8 mouse cellular contexts compared by ENCODE assay signal in genomic region chr7:120634301-120634700, GRCm38 (mm10). TPM values are rescaled to one million over a fixed set of nuclear protein-coding genes. Genes with fewer than 3 reads are reported as not detected.
A peak's percentile ranks its signal among the peaks of the same experiment; 100 is the strongest.
DNase-seq lines count a peak whose midpoint lies in the region; ATAC-seq and TF ChIP-seq lines count a peak whose summit lies in the region.

No protein-coding gene starts in this region.

- TF ChIP-seq CTCF in layer of hippocampus, adult 2 months (conservative IDR thresholded peaks at IDR 0.05), result no peak
- TF ChIP-seq CTCF in lung, postnatal 0 days (IDR thresholded peaks at IDR 0.05), result no peak

- intact Hi-C loops in left cerebral cortex, postnatal 36 days (cut with DNase I), result loop anchor here (10.0 kb wide), 2 partner anchors 190 to 280 kb away; partner anchors contain the start of gene Polr3e

- H3K9me3 ChIP-seq in hindbrain, embryonic 13.5 days, result no peaks in the 10 kb centered on the region
- no peaks in the 10 kb centered on the region for H3K9me3 ChIP-seq in lung, postnatal 0 days (ENCODE audit: low read length)

- peak overlapping the region; percentile 82 for H3K4me3 ChIP-seq in layer of hippocampus, adult 2 months
- peak overlapping the region; percentile 98 for H3K4me3 ChIP-seq in hindbrain, embryonic 13.5 days
- H3K4me3 ChIP-seq in lung, postnatal 0 days (ENCODE audit: low read depth, low read length), result peak overlapping the region; percentile 96

- ATAC-seq in hindbrain, embryonic 13.5 days (ENCODE audit: low FRiP score), result peak; percentile 23
- no peak for ATAC-seq in lung, postnatal 0 days

- no peaks in the 10 kb centered on the region for H3K27me3 ChIP-seq in hindbrain, embryonic 13.5 days
- no peaks in the 10 kb centered on the region for H3K27me3 ChIP-seq in lung, postnatal 0 days (replicated peaks; ENCODE audit: insufficient read depth, low read length)

- peak overlapping the region; percentile 96 for H3K27ac ChIP-seq in layer of hippocampus, adult 2 months
- peak overlapping the region; percentile 95 for H3K27ac ChIP-seq in hindbrain, embryonic 13.5 days
- peak overlapping the region; percentile 96 for H3K27ac ChIP-seq in lung, postnatal 0 days (ENCODE audit: low read length)

- no peak for TF ChIP-seq EP300 in lung, postnatal 0 days (IDR thresholded peaks at IDR 0.05)

- H3K4me1 ChIP-seq in hindbrain, embryonic 13.5 days (replicated peaks), result peaks cover 26% of the 10 kb centered on the region
- H3K4me1 ChIP-seq in lung, postnatal 0 days (ENCODE audit: insufficient read depth, low read depth, low read length), result peaks cover 10% of the 10 kb centered on the region

- H3K36me3 ChIP-seq in hindbrain, embryonic 13.5 days, result peaks cover 15% of the 10 kb centered on the region
- peaks cover under 1% of the 10 kb centered on the region; the same call in 1 of the 2 replicates for H3K36me3 ChIP-seq in lung, postnatal 0 days (ENCODE audit: insufficient read depth, low read length)

- peak overlapping the region; percentile 94 for H3K4me2 ChIP-seq in hindbrain, embryonic 13.5 days
- peak overlapping the region; percentile 86 for H3K4me2 ChIP-seq in lung, postnatal 0 days (replicated peaks; ENCODE audit: low read depth, low read length)

- H3K9ac ChIP-seq in hindbrain, embryonic 13.5 days, result peak overlapping the region; percentile 98
- peak overlapping the region; percentile 92 for H3K9ac ChIP-seq in lung, postnatal 0 days (replicated peaks; ENCODE audit: low read depth)

- no peak for DNase-seq in layer of hippocampus, adult 2 months (ENCODE audit: low spot score in 2 of 2)
- no peak for DNase-seq in layer of hippocampus, adult 18-20 months (ENCODE audit: low spot score in 2 of 2)
- DNase-seq in embryo, embryonic 11 days, result peak; percentile 17
- peak; percentile 50 for DNase-seq in lung, postnatal 0 days (ENCODE audit: low spot score)
- no peak for DNase-seq in urinary bladder, postnatal 36 days (ENCODE audit: low spot score in 2 of 2)
- no peak for DNase-seq in left cerebral cortex, postnatal 36 days (ENCODE audit: low spot score in 2 of 2)
- DNase-seq in right cerebral cortex, postnatal 4 days, result no peak

- WGBS in hindbrain, embryonic 13.5 days, result 7% methylated on average over 9 of the region's 9 CpGs
- WGBS in lung, postnatal 0 days, result 5% methylated on average over 9 of the region's 9 CpGs

RNA-seq across cellular contexts. Expression of gene Uqcrc2, which starts 0.7 kb away (rescaled TPM):
- 100 to 1,000 TPM; 233 to 241 TPM for total RNA-seq in layer of hippocampus, adult 2 months (2021)
- 100 to 1,000 TPM; 243 to 245 TPM for total RNA-seq in layer of hippocampus, adult 18-20 months (2021)
- polyA plus RNA-seq in hindbrain, embryonic 13.5 days (2015; fragmentation: Nextera tagmentation; extraction: Ambion mirVana), result 206 and 208 TPM in 2 replicates
- polyA plus RNA-seq in lung, postnatal 0 days (2015; fragmentation: Nextera tagmentation; extraction: Ambion mirVana), result 118 and 123 TPM in 2 replicates
- 100 to 1,000 TPM; 212 to 238 TPM for total RNA-seq in left cerebral cortex, postnatal 36 days (2021)

RNA-seq across cellular contexts. Expression of gene Pdzd9, which starts 35.8 kb away (rescaled TPM):
- not detected for total RNA-seq in layer of hippocampus, adult 2 months (2021)
- under 1 TPM in 1 of 2 experiments, not detected in 1; 0.25 TPM for total RNA-seq in layer of hippocampus, adult 18-20 months (2021)
- polyA plus RNA-seq in hindbrain, embryonic 13.5 days (2015; fragmentation: Nextera tagmentation; extraction: Ambion mirVana), result 0.54 and 0.57 TPM in 2 replicates
- polyA plus RNA-seq in lung, postnatal 0 days (2015; fragmentation: Nextera tagmentation; extraction: Ambion mirVana), result 0.24 and 0.31 TPM in 2 replicates
- not detected for total RNA-seq in left cerebral cortex, postnatal 36 days (2021)

RNA-seq across cellular contexts. Expression of gene Mosmo, which starts 43.1 kb away (rescaled TPM):
- total RNA-seq in layer of hippocampus, adult 2 months (2021), result 10 to 100 TPM; 93.5 to 99.0 TPM
- 10 to 100 TPM; 77.0 to 92.3 TPM for total RNA-seq in layer of hippocampus, adult 18-20 months (2021)
- 12.9 and 13.4 TPM in 2 replicates for polyA plus RNA-seq in hindbrain, embryonic 13.5 days (2015; fragmentation: Nextera tagmentation; extraction: Ambion mirVana)
- polyA plus RNA-seq in lung, postnatal 0 days (2015; fragmentation: Nextera tagmentation; extraction: Ambion mirVana), result 13.1 and 13.2 TPM in 2 replicates
- 10 to 100 TPM; 80.7 to 84.6 TPM for total RNA-seq in left cerebral cortex, postnatal 36 days (2021)

Comparison
In these comparisons a context has a peak if more than half of its experiments do, and no peak if none do; other contexts are left out.
1. DNase-seq: peak in embryo, embryonic 11 days (single experiment) and lung, postnatal 0 days (single experiment); none in layer of hippocampus, adult 2 months (0 of 2), layer of hippocampus, adult 18-20 months (0 of 2), urinary bladder, postnatal 36 days (0 of 2), left cerebral cortex, postnatal 36 days (0 of 2) and right cerebral cortex, postnatal 4 days (single experiment).
2. Peak in every context shown above with its lines, with median percentiles within 50 percentile points of each other: H3K27ac ChIP-seq and H3K4me3 ChIP-seq.